Mouse (Mus musculus) right cerebral cortex, adult 18-20 months (tissue): ENCODE data around the gene Olfr714.
"Not testable (repeated sequence)": the region's sequence is repeated elsewhere in the genome, so short reads cannot be mapped to it uniquely, and the experiment has no call there.

Source experiments
- DNase-seq: peaks from one replicate; pipeline ENCODE4 v3.0.0; 2022; ENCODE audit warnings: mixed read lengths

Olfr714 gene

DNA sequence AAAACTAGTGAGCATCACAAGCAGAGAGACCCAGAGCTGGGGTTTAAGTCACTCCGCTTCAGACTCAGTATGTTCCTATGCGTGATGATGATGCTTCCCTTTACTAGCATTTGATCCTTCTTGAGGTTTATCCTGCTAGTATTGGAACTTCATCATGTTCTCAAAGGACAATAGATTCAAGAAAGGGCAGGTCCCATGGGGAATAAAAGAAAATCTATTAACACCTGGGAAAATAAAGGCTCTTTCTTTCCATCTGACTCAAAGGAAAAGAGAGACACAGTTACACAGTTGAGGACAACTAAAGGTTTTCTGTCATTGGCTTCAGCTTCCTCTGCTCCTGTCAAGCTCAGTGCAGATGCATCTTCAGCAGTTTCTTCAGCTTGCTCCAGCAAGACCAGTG, at the start of gene Olfr714:
TSS of gene Olfr714 (plus strand) at position 301 of the 400 bp plus-strand sequence.
- no peak for DNase-seq

- DNase-seq: no peak
These were observed 39.9 kb upstream of the Olfr714 start, which contains the start of gene Olfr713 for GRCm38 (mm10) chr7:107030874-107031273. TSS of gene Olfr713 (plus strand) at chr7:107031174.

GRCm38 (mm10) chr7:107039934-107040563, 30.7 kb upstream of the Olfr714 start:
- DNase-seq: no peak

DNA sequence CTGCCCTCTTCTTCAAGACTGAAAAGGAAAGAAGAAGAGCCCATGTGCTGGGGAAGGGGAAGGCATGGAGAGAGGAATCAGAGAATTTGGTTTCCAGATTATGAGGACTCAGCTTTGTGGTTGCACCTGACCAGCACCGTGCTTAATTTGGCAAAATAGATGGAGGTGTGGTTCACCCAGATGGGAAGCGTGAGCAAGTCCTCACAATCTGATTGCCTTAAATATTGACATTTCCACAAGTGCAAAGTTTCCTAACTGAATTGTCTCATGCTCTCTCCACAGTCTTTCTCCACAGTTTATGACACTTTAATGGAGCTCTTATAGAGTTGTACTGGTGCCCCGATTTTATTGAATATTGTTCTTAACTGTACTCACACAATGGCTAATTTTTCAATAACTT, 27.6 kb upstream of the Olfr714 start:
- no peak for DNase-seq

DNA sequence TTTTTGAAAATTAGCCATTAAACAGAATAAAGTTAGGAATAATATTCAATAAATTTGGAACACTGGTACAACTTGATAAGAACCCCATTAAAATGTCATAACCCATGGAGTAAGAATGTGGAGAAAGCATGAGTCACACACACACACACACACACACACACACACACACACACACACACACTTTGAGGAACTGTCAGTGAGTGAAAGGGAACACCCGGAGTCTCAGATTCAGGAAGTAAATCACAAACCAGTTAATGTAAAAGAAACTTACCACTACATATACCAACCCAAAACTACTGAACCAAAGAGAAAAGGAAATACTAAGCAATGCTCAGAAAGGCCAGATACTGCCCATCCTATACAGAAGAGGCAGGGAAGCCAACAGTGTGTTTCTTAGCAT, 26.4 kb upstream of the Olfr714 start:
- no peak for DNase-seq

- peak; percentile 8 for DNase-seq
These were observed 24.9 kb upstream of the Olfr714 start for GRCm38 (mm10) chr7:107045833-107046232.

DNA sequence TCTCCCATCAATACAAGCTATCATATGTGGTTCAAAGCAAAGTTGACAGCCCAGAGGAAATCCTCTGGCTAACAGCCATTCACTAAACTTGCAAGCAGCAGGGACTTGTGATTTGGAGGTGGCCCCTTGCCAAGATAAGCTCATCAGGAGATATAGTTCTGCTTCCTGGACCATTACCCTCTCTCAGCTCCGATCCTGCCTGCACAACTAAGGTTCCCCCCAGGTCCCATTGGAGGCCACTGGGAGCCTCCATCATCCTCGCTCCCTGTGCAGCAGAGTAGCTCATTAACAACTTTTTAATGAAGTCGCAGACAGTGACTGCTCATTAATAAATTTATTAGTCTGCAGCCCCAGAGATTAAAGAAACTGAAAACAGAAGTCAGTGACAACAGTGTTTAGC, 23.2 kb upstream of the Olfr714 start:
- no peak for DNase-seq

DNA sequence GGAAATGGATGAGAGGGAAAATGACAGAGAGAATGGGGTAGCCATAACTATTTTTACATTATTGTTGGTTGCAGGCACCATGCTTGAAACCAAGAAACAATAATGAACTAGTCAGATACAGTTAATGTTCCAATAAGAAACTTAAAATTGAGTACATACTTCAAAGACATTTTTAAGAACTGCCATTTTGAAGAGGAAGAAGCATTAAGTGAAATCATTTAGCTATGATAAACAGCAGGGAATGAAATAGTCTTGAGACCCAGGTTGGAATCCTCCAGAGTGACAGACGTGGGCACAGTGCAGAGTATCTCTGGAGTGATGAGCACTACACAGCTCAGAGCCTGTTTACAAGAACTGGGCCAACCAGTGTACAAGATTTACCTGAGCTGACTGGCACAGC, 22.1 kb downstream of the Olfr714 start, which contains the start of gene Olfr17:
TSS of gene Olfr17 (plus strand) at position 301 of the 400 bp plus-strand sequence.
- no peak for DNase-seq

DNA sequence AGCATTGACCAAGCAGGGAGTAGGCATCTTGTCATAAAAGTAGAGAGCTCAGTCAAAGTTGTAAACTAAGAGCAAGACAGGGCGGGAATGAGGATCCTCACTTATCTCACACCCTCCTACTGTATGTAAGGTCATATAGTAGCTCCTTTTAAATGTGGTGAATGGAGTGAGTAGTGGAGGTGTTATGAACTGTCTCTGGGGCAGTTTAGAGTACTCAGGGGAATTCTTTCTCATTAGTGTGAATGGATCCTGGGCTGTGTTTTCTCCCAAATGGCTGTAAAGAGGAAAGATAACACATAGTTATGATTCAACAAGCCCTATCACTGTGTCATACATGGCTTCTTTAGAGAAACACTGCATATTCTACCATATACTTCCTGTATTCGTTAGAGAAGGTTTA, 39.5 kb downstream of the Olfr714 start, which contains the start of gene Olfr715b:
TSS of gene Olfr715b (minus strand) at position 101 of the 400 bp plus-strand sequence.
- DNase-seq: not testable (repeated sequence)
